Mouse (Mus musculus): Measurements from ENCODE around the gene Cmtm4.

DNA sequence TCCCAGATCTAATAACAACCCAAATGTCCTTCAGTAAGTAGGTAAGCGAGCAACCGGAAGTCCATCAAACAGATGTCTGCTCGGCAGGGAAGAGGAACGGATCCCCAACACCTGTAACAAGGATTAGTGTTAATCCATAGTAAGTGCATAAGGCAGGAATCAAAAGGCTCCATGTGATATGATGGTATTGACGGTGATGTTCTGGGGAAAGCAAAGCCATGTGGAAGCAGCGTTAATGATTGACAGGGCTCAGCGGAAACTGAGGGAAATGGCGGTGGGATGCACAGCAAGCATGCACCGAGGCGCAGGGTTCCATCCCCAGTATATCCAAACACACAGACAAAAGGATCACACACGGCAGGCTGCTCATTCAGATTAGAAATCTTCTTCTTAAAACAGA, 21.3 kb downstream of the Cmtm4 start:
- no peak for TF ChIP-seq CTCF (conservative IDR thresholded peaks at IDR 0.05; ENCODE audit: insufficient read depth, insufficient read length, low read depth, low read length)
- no peak for TF ChIP-seq POLR2A (IDR thresholded peaks at IDR 0.05; ENCODE audit: low read depth, low read length)
